Mouse (Mus musculus) right cerebral cortex, adult 2 months (tissue): ENCODE measurements at regions not wholly inside any gene's neighbourhood (a gene's known extent, or its start where the extent isn't known, plus 50 kb on each side); places are given as distances from the start of the nearest gene placed in this dataset.

ENCODE experiments used
- DNase-seq, 2 experiments: peaks; one replicate each; pipeline ENCODE4 v3.0.0; 2021 to 2022; ENCODE audit warnings: low spot score in 2 of 2

GRCm38 (mm10) chr15:67902982-67903381 is 1402.3 kb upstream of the Lrrc6 start:
- no peak for DNase-seq

GRCm38 (mm10) chr15:67901191-67901601 is 1400.5 kb upstream of the Lrrc6 start:
- DNase-seq, result peak in 1 of 2 experiments; percentile 8

- no peak for DNase-seq
Observed at GRCm38 (mm10) chr15:67899772-67900171, 1399.1 kb upstream of the Lrrc6 start.

GRCm38 (mm10) chr15:67898959-67899403 is 1398.3 kb upstream of the Lrrc6 start:
- peak; percentile 65 to 73 for DNase-seq

- no peak for DNase-seq
Observed at GRCm38 (mm10) chr15:67892066-67892465, 1391.4 kb upstream of the Lrrc6 start.

- no peak for DNase-seq
Observed at GRCm38 (mm10) chr15:67890612-67891304, 1390.0 kb upstream of the Lrrc6 start.

GRCm38 (mm10) chr15:67888548-67888947 is 1387.8 kb upstream of the Lrrc6 start:
- DNase-seq, result peak; percentile 9 to 26

- no peak for DNase-seq
Observed at GRCm38 (mm10) chr15:67855291-67855690, 1354.6 kb upstream of the Lrrc6 start.

- no peak for DNase-seq
Observed at GRCm38 (mm10) chr15:67850118-67850517, 1349.4 kb upstream of the Lrrc6 start.

- no peak for DNase-seq
Observed at GRCm38 (mm10) chr15:67845707-67846106, 1345.0 kb upstream of the Lrrc6 start.

GRCm38 (mm10) chr15:67840671-67841070 is 1340.0 kb upstream of the Lrrc6 start:
- DNase-seq, result peak; percentile 72

GRCm38 (mm10) chr15:67825796-67826484 is 1325.2 kb upstream of the Lrrc6 start:
- DNase-seq, result no peak

GRCm38 (mm10) chr15:67823226-67823625 is 1322.5 kb upstream of the Lrrc6 start:
- no peak for DNase-seq

GRCm38 (mm10) chr15:67799871-67800270 is 1299.2 kb upstream of the Lrrc6 start:
- no peak for DNase-seq

GRCm38 (mm10) chr15:67795578-67795977 is 1294.9 kb upstream of the Lrrc6 start:
- DNase-seq, result no peak

- no peak for DNase-seq
Observed at GRCm38 (mm10) chr15:67792822-67793221, 1292.1 kb upstream of the Lrrc6 start.

GRCm38 (mm10) chr15:67788587-67788986 is 1287.9 kb upstream of the Lrrc6 start:
- DNase-seq, result no peak

GRCm38 (mm10) chr15:67785583-67785982 is 1284.9 kb upstream of the Lrrc6 start:
- DNase-seq, result no peak

GRCm38 (mm10) chr15:67783754-67784153 is 1283.0 kb upstream of the Lrrc6 start:
- no peak for DNase-seq

- no peak for DNase-seq
Observed at GRCm38 (mm10) chr15:67782505-67782904, 1281.8 kb upstream of the Lrrc6 start.

GRCm38 (mm10) chr15:67780856-67781255 is 1280.1 kb upstream of the Lrrc6 start:
- DNase-seq, result peak in 1 of 2 experiments; percentile 12

GRCm38 (mm10) chr15:67767624-67768023 is 1266.9 kb upstream of the Lrrc6 start:
- DNase-seq, result no peak

GRCm38 (mm10) chr15:67759221-67759620 is 1258.5 kb upstream of the Lrrc6 start:
- DNase-seq, result peak; percentile 5 to 20
